Mouse (Mus musculus) frontal cortex, postnatal 25 days (tissue): ENCODE data around the gene Emg1.
A peak's percentile ranks its signal among the peaks of the same experiment; 100 is the strongest.

Experiments used
- DNase-seq, 2 experiments: peaks; one replicate each; pipeline ENCODE4 v3.0.0; 2022; ENCODE audit warnings: low spot score in 2 of 2

The Emg1 gene

GRCm38 (mm10) chr6:124740888-124741761 lies 29.1 kb upstream of the Emg1 start, which contains the start of gene Grcc10:
Gene Grcc10 (minus strand): TSS chr6:124741374.
- peak; percentile 77 to 78 for DNase-seq

DNA sequence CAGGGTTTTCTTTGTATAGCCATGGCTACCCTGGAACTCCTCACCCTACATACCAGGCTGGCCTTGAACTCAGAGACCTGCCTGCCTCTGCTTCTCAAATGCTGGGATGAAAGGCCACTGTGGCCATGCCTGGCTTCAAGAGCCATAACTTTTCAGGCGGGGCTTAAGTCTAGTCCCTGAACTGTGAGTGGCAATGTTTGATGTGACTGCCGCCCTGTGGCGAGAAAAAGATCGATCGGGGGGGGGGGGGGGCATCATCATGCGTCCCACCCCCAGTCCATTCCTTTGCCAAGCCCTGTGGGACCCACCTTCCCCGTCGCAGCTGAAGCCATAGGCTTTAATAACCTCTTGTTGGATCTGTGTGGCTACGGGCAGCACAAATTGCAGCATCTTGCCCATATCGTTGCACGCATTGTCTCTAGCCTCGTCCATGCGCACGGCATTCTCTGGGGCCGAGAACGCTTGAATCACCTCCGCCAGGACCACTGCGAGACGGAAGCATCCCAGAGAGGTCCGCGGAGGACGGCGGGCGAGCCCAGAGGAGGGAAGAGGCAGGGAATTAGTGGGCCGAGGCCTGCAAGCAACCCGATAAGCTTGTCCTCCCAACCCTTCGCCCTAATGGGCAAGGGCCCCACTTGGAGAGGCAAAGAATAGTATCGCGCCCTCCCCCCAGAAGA lies 28.4 kb upstream of the Emg1 start:
- DNase-seq: no peak

DNA sequence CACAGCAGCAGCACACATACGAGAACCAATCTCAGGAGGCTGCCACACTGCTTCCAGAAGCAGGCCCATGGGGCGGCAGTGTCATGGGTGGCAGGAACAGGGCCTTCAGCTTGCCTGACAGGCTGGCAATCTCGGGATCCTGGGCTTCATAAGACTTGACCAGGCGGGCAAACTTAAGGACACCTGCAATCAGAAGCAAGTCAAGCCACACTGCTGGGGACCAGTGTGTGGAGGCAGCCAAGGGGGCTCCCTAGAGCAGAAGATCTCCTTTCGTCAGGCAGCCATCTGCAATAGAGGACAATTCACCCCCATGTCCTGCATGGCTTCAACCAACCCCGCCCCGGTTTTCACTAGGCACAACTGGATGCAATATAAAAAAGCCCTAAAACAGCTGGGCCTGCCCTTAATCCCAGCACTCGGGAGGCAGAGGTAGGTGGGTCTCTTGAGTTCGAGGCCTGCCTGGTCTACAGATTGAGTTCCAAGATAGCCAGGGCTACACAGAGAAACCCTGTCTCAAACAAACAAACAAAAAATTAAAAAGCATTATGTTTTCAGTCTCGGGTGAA lies 27.3 kb upstream of the Emg1 start:
- no peak for DNase-seq

DNA sequence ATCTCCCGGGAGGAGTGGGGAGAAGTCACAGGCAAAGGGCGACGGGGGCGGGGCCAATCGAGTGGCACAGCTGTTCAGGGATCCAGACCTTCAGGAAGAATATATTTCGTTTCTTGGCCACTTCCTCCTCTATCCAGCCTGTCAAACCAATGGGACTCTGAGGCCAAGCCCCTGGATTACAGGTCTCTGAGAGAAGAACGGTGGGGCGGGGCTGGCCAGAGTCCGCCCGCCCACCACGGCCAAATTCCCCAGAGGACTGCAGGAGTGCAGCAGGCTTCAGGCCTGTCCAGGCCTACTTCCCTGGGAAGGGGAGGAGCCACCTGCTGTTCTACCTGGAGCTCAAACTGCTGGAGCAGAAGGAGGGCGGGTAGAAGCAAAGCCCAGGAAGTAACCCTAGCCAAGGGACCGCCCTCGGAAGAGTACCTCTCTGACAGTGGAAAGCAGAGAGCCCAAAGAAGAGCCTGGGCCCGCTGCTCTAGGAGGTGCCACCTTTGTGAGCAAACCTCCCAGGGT lies 26.6 kb upstream of the Emg1 start, which contains the start of gene Ptpn6:
Ptpn6 (minus strand) TSS at position 204 of the 513 bp plus-strand sequence.
- DNase-seq: no peak

DNA sequence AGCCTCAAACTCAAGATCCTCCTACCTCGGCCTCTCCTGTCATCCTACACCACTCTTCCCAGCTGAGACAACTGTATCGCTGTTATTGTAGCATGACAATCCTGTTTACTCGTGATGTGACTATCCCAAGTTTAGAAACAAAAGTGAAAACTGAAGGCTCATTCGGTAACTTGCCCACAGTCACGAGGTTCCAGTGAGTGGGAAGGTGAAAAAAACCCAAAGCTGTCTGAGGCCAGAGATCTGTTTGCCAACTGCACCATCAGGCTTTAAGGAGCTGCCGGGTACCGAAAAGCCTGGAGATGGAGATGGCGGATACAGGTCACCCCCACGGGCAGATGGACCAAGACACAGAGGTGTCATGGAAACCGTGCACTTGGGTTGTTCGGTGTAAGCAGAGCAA lies 25.1 kb upstream of the Emg1 start:
- no peak for DNase-seq

- DNase-seq: no peak
These were observed 22.4 kb upstream of the Emg1 start for GRCm38 (mm10) chr6:124734417-124734816.

GRCm38 (mm10) chr6:124732476-124733370 lies 20.7 kb upstream of the Emg1 start:
- no peak for DNase-seq

DNA sequence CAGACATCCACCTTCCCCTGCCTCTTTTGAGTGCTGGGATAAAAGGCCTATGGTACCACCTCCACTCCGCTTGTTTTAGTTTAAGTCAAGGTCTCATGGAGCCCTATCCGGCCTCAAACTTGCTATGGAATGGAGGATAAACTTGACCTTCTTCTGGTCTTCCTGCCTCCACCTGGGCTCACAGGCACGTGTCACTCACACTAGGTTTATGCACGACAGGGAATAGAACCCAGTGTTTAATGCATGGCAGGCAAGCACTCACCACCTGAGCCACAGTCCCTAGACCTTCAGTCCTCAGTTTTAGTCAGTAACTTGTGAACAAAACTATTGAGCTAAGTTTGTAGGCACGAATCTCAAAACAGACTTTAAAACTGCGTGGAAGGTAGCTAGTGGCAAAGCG lies 19.1 kb upstream of the Emg1 start:
- DNase-seq: no peak

GRCm38 (mm10) chr6:124729850-124730705 lies 18.1 kb upstream of the Emg1 start:
- no peak for DNase-seq

DNA sequence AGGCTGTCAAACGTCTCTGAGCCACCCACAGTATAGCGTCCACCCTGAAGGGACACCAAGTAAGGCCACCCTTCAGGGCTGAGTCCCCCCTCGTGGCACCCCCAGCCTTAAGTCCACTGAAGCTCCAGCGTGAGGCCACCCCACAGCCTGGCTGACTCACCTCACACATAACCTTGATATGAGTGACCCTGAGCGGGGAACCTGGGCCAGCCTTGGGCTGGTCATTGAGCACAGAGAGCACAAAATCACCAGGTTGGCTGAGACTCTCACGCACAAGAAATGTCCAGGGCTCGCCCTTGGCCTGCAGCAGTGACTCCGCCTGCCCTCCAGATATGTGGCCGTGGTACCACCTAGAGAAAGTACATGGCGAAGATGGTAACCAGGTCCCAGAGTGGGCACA lies 16.6 kb upstream of the Emg1 start:
- DNase-seq: no peak

- DNase-seq: no peak
These were observed 12.5 kb upstream of the Emg1 start for GRCm38 (mm10) chr6:124724472-124724871.

DNA sequence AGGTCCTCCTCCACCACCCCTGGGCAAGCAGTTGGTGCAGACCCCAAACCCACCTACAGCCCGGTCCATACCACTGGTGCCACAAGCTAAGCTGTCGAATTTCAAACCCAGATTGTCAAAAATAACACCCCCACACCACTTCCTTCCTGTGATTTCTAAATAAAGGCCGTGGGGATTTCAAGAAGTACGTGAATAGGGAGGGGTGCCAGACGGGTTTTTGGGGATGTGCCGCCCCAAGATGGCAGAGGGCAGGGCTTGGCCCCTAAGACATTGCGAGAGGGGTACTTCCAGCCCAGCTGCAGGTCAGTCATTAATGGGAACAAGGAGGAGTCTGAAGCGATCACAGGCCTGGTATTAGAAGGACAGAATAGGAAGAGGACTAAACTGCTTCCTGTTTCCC lies 11.6 kb upstream of the Emg1 start:
- DNase-seq: no peak

DNA sequence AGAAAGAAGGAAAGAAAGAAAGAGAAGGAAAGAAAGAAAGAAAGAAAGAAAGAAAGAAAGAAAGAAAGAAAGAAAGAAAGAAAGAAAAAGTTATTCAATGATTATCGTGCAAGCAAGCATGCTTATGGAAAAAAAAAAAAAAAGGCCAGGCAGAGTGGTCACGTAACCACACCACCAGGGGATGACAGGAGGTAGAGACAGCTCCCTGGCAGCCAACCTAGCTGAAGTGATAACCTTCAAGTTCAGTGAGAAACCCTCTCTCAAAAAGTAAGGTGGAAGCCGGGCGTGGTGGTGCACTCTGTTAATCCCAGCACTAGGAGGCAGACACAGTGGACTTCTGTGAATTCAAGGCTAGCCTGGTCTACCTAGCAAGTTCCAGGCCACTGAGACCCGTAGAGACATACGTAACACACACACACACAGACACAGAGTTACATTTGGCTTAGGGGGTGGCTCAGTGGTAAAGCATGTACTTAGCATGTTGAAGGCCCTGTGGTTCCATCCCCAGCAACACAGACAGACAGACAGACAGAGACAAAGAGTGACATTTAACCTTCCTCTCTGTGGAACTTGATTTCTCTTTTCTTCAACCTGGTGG lies 11.0 kb upstream of the Emg1 start:
- no peak for DNase-seq

GRCm38 (mm10) chr6:124720904-124721303 lies 8.9 kb upstream of the Emg1 start:
- no peak for DNase-seq

DNA sequence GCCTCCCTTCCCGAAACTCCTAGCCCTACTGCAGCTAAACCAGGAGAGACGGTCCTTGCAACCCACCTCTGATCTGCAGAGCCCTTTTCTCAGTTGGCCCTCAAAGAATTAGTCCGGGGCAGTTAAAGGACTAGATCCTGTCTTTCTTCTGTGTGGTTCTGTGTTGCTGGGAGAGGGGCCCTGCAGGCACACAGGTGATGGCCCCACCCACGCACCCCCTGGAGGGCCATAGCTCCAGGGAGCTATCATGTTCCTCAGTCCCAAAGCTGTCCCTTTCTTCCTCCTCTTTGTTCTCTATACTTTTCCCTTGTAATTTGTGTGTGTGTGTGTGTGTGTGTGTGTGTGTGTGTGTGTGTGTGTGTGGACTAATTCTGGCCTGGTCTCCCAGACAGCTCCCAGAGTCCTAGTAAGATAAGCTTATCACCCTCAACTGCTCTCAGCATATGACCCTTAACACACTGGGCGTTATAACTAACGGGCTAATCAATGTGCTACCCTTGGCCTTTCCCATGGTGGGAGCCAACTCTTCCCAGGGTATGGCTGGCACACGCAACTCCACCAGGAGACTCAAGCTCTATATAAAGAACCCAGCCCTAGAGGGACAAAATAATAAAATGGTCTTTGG lies 7.5 kb upstream of the Emg1 start:
- DNase-seq: no peak

DNA sequence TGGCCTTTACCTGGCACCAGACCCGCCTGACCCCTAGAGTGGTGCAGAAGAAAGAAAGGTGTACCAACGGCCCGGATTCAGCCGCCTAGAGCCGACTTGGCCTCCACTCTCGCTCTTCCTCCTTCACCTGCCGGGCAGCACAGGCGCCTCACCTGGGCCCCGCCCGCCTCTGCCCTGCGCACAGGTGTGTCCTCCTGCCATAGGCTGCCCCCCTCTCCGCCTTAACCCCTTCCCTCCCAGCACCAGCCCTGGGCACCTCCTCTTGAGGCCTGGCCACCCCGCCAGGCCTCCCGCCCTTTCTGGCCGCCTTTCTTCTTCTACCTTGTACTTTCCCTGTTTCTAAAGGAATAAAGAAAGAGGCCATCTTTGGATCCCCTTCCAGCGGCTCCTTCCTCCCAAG lies 6.7 kb upstream of the Emg1 start:
- DNase-seq: no peak

DNA sequence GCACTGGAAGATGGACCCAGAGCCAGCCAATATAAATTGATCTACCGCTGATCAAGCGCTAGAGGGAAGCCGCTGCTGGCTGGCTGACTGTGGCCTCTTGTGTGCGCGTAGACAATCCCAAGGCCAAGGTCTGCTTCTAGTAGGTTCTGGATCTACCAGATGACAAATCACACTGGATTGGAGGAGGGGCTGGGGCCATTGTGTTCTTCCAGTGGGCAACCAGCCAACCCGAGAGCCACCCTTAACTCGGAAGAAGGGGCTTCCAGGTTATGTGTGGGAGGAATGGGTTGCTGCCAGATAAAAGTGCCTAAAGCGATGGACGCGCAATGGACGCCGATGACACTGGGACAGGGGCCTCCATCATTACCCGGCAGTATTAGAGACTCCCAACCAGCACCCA lies 6.0 kb upstream of the Emg1 start:
- no peak for DNase-seq

- no peak for DNase-seq
These were observed 5.0 kb upstream of the Emg1 start for GRCm38 (mm10) chr6:124716864-124717490.

GRCm38 (mm10) chr6:124712918-124713317 lies 940 bp upstream of the Emg1 start:
- DNase-seq: no peak
